Mouse (Mus musculus) kidney, adult 2 months (tissue): ENCODE results near the gene Cdh23. TPM values are rescaled to one million over a fixed set of nuclear protein-coding genes. Genes with fewer than 3 reads are reported as not detected.
A peak's percentile ranks its signal among the peaks of the same experiment; 100 is the strongest.

Source experiments
- DNase-seq: peaks from one replicate; pipeline ENCODE4 v3.0.0; 2021
- H3K27ac ChIP-seq: fragments of 200-500 bp; 2 replicates; pipeline ENCODE4 v1.5.1; 2012; ENCODE audit warnings: low read depth, low read length, control low read depth, inconsistent platforms; ENCODE audit not compliant: insufficient read depth
- H3K27me3 ChIP-seq: fragments of 200-500 bp; replicated peaks from 2 replicates; pipeline ENCODE4 v1.6.1; 2012; ENCODE audit warnings: mild to moderate bottlenecking, moderate library complexity, low read length, inconsistent platforms; ENCODE audit not compliant: control insufficient read depth, insufficient read depth
- H3K36me3 ChIP-seq: fragments of 200-500 bp; 2 replicates; pipeline ENCODE4 v1.6.1; 2012; ENCODE audit warnings: mild to moderate bottlenecking, moderate library complexity, low read length, inconsistent platforms; ENCODE audit not compliant: control insufficient read depth, insufficient read depth
- H3K4me1 ChIP-seq: fragments of 200-500 bp; 2 replicates; pipeline ENCODE4 v1.6.1; 2011; ENCODE audit warnings: low read length; ENCODE audit not compliant: control insufficient read depth, insufficient read depth
- H3K4me3 ChIP-seq: fragments of 200-500 bp; 2 replicates; pipeline ENCODE4 v1.5.1; 2011; ENCODE audit warnings: mild to moderate bottlenecking, low read depth, low read length, control low read depth; ENCODE audit not compliant: insufficient read depth
- CTCF ChIP-seq: fragments of 200-500 bp; conservative IDR thresholded peaks from 2 replicates; pipeline ENCODE4 v1.5.1; 2011; ENCODE audit warnings: low read depth, mild to moderate bottlenecking, control low read depth, low read length, moderate library complexity, mixed read lengths; ENCODE audit not compliant: insufficient read depth, insufficient read length
- POLR2A ChIP-seq: fragments of 200-500 bp; IDR thresholded peaks from one replicate; pipeline ENCODE4 v1.6.1; 2011; ENCODE audit warnings: low read depth, low read length, control low read depth
- WGBS: fragments of 180-500 bp; shearing (Covaris S2); methylation state at CpG from one replicate; pipeline ENCODE4 v1.1.7; 2018; 5-methylcytosine and 5-hydroxymethylcytosine counted together
- polyA plus RNA-seq: library from polyadenylated mRNA; depleted of rRNA; stranded (reverse); fragments of >200 nt; gene quantifications from 2 replicates; pipeline ENCODE4 v1.2.3, GENCODE M21; 2012

Gene Cdh23
- polyA plus RNA-seq, 1 experiment, result 0.17 TPM

DNA sequence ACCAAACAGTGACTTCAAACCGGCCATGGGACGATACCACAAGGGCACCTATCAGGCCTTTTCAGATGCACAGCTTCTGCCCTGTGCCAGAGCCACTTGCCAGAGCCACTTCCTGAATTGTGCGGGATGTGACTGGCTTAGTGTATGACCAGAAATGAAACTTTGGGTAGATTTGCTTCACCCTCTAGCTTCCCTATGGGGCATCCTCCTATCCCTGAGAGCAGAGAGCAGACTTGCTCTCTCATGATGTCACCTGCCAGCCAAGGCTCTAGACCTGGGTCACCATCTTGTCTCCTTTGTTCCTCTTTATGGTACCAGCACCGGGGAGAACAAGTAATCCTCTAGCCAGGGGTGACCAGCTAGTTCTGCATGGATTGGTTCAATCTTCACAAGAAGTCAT, 10.0 kb upstream of the Cdh23 start:
- WGBS, result 81% methylated on average over 4 of the region's 4 CpGs
- DNase-seq, result no peak
- TF ChIP-seq CTCF (no peak), POLR2A (no peak)

DNA sequence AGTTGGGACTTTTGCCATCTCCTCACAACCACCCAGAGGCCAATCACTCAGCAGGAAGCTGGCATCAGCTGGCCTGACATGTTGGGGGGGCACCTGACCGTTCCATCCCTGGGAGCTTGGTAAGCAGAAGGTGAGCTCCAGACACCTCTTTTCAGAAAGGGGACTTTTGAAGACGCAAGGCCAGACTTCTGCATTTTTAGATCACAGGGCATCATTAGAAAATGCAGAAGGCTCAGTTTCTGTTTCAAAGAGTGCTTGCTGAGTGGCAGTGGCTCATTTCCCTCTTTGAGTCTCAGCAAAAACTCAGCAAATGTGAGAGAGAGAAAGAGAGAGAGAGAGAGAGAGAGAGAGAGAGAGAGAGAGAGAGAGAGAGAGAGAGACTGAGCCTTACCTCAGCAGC, 8.8 kb upstream of the Cdh23 start:
- Histone ChIP-seq H3K36me3 (no peaks in the 10 kb centered on the region), H3K27ac (no peak overlapping the region), H3K4me1 (peaks cover 9% of the 10 kb centered on the region; the same call in 1 of the 2 replicates), H3K4me3 (no peak overlapping the region), H3K27me3 (no peaks in the 10 kb centered on the region)
- DNase-seq, result no peak
- 72% methylated on average over 2 of the region's 2 CpGs for WGBS
- TF ChIP-seq POLR2A (no peak), CTCF (no peak)

More for the DNA sequence above, 10.0 kb upstream of the Cdh23 start:
- H3K27me3 ChIP-seq, result no peaks in the 10 kb centered on the region
- H3K36me3 ChIP-seq, result no peaks in the 10 kb centered on the region
- no peak overlapping the region for H3K27ac ChIP-seq
- peaks cover 10% of the 10 kb centered on the region; the same call in 1 of the 2 replicates for H3K4me1 ChIP-seq
- no peak overlapping the region for H3K4me3 ChIP-seq

DNA sequence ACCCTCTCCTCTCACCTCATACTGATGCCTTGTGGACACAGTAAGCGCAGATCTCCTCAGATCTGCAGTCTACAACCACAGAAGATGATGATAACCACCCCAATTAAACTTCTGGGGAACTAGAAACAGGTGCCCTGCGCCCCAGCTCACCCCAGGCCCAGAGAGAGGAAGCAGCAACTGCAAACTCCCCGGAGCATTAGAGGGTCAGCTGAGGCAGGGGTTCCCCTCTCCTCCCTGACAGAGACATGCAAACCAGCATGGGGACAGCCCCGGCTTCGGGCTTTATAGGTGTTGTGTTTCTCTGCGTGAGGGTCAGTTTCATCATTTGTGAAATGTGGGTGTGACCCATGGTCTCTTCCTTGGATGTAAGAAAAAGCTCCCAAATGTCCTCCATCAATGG, 1.5 kb upstream of the Cdh23 start:
- TF ChIP-seq CTCF, result no peak
- TF ChIP-seq POLR2A, result no peak
- WGBS, result 76% methylated on average over 6 of the region's 6 CpGs
- no peaks in the 10 kb centered on the region for H3K36me3 ChIP-seq

GRCm38 (mm10) chr10:60696975-60697374, 685 bp upstream of the Cdh23 start:
- peak; percentile 60 for DNase-seq

More for the DNA sequence above, 1.5 kb upstream of the Cdh23 start:
- no peaks in the 10 kb centered on the region for H3K27me3 ChIP-seq
- no peak overlapping the region for H3K27ac ChIP-seq
- H3K4me1 ChIP-seq, result no peaks in the 10 kb centered on the region
- H3K4me3 ChIP-seq, result no peak overlapping the region
- no peak for DNase-seq

DNA sequence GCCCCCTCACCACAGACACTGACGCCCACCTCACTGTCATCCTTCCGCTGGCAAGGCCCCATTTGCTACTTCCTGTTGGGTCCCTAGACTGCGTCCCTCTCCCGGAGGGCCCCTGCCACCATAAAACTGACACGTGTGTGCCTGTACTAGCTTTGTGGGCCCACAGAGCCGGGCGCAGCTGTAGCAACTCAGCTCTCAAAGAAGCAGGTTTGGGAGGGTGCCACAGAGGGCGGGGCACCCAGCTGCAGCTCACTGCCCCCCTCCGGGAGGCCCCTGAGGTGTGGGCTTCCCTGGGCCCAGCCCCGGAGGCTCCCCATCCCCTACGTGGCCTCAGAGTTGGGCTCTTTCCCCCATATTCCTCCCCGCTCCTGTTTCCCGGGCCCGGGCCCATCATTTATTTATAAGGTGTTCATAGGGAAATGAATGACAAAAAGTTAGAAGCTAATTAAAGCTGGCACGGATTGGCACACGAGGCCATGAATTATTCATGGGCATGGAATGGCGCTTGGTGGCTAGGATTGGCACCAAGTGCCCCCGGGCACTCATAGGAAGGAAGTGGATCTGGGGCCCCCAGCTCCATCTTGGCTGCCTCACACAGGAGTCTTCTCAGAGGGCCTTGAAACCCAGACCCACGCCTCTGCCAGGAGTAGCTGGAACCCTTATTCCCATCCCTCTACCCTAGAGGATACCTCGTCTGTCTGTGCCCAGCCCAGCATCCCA, 4.5 kb downstream of the Cdh23 start:
- Histone ChIP-seq H3K36me3 (no peaks in the 10 kb centered on the region), H3K27me3 (no peaks in the 10 kb centered on the region), H3K4me1 (no peaks in the 10 kb centered on the region), H3K27ac (no peak overlapping the region), H3K4me3 (no peak overlapping the region)
- no peak for TF ChIP-seq POLR2A
- no peak for TF ChIP-seq CTCF
- DNase-seq, result no peak
- 55% methylated on average over 20 of the region's 20 CpGs for WGBS

More at GRCm38 (mm10) chr10:60696975-60697374, 685 bp upstream of the Cdh23 start:
- H3K4me1 ChIP-seq, result no peaks in the 10 kb centered on the region
- WGBS, result 8% methylated on average over 5 of the region's 5 CpGs
- H3K27ac ChIP-seq, result no peak overlapping the region
- peak; percentile 91 for TF ChIP-seq CTCF
- no peak for TF ChIP-seq POLR2A
- H3K27me3 ChIP-seq, result no peaks in the 10 kb centered on the region
- H3K4me3 ChIP-seq, result no peak overlapping the region
- H3K36me3 ChIP-seq, result no peaks in the 10 kb centered on the region

DNA sequence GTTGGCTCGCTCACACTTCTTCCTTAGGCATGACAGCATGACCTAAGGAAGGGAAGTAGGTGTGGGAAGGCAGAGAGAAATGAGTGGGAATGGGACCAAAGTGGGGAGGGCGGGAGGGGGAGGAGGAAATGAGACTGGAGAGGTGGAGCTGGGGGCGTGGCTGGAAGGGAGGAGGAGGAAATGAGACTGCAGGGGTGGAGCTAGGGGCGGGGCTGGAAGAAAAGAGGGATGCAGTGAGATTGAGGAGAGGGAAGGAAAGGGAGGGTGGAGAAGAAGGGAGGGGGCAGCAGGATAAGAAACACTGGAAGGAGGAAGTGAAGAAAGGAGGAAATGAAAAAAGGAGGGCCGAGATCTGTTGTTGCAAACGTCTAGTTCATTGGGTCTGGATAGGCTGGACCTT, 5.3 kb downstream of the Cdh23 start:
- no peak overlapping the region for H3K4me3 ChIP-seq
- TF ChIP-seq POLR2A, result no peak
- TF ChIP-seq CTCF, result no peak
- no peaks in the 10 kb centered on the region for H3K4me1 ChIP-seq
- H3K36me3 ChIP-seq, result no peaks in the 10 kb centered on the region
- DNase-seq, result no peak
- 60% methylated on average over 6 of the region's 6 CpGs for WGBS
- 0 out of 2 replicates have a peak, but pooled peaks cover 1% of the 10 kb centered on the region for H3K27me3 ChIP-seq
- no peak overlapping the region for H3K27ac ChIP-seq

DNA sequence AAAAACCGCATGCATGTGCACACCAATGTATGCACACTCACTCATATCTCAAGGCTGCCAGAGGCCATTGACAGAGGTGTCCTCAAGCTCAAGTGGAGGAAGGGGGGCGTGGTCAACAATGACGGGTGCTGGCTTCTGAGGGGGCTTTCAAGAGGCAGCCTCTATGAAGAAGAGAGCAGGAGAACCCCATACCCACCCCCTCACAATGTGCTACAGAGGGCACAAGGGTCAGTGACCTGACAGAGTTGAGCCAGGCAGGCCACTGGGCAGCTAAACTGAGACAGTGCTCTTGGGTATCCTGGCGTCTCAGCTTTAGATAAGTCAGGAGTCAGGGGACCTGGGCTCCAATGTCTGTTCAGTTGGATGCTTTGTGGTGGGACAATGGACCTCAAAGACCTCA, 6.9 kb downstream of the Cdh23 start:
- 81% methylated on average over 4 of the region's 4 CpGs for WGBS
- no peak for DNase-seq
- Histone ChIP-seq H3K4me1 (no peaks in the 10 kb centered on the region), H3K36me3 (no peaks in the 10 kb centered on the region), H3K4me3 (no peak overlapping the region), H3K27ac (no peak overlapping the region), H3K27me3 (0 out of 2 replicates have a peak, but pooled peaks cover 1% of the 10 kb centered on the region)
- no peak for TF ChIP-seq POLR2A
- TF ChIP-seq CTCF, result no peak
